Mouse (Mus musculus): ENCODE measurements around the gene Vtcn1. TPM values are rescaled to one million over a fixed set of nuclear protein-coding genes. Genes with fewer than 3 reads are reported as not detected.
"Not testable (repeated sequence)": the region's sequence is repeated elsewhere in the genome, so short reads cannot be mapped to it uniquely, and the experiment has no call there.

Gene Vtcn1
- polyA plus RNA-seq, 1 experiment from 2014 or later, result 0.41 TPM

DNA sequence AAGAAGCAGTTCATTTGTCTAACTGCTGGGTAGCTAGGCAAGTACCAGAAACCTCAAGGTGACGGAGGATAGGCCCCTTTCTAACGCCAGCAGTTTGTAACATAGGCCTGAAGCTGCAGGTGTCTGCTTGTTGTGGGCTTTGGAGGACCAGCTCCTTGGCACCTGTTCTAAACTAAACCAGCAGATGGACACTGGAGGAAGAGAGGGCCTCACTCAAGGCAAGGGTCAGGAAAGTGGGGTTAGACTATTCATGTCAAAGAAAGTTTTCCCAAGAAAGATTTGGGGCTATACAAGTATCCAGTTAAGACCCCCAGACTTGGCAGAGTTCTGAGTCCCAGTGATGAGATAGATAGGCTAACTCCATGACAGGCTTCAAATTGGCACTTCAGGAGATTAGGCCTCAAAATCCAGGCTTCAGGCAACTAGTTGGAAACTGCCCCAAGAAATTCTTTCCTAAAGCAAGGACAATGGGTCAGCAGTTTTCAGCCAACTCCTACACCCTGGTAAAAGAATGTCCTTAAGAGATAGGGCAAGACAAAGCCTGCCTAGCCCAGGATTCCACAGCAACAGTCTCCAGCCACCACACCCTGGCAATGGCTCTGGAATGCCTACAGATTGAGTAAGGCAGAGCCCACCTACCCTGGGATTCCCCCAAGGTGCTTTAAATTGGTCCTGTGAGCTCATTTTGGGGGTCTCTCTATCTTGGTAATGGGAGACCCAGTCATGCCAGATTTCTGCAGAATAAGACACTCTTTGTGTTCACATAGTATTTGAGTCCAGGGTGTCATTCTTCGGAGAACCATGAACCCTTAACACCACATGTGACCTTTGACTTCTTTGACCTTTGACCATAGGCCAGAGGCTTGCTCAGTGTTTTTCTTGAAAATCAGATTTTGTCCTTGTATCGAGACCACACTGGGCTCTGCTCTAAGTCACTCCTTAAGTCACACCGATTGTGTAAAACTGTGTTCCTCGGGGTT is 27.8 kb upstream of the Vtcn1 start:
- Histone ChIP-seq H3K4me3 (ENCODE audit: control insufficient read depth in 1 of 2, insufficient read depth in 1 of 2, low read depth in 1 of 2, low read length in 2 of 2) (no peak overlapping the region), H3K4me2 (ENCODE audit: low read length) (no peak overlapping the region), H3K4me1 (ENCODE audit: control insufficient read depth in 2 of 2, insufficient read depth in 2 of 2, low read length in 2 of 2) (no peaks in the 10 kb centered on the region), H3K36me3 (ENCODE audit: control insufficient read depth, insufficient read depth, low read length) (no peaks in the 10 kb centered on the region), H3K9ac (ENCODE audit: low read length) (no peak overlapping the region), H3K27me3 (ENCODE audit: control insufficient read depth, insufficient read depth, low read length) (no peaks in the 10 kb centered on the region), H3K9me3 (ENCODE audit: control insufficient read depth, low read length) (no peaks in the 10 kb centered on the region), H3K27ac (replicated peaks in 1 of 2; ENCODE audit: control insufficient read depth in 1 of 2, insufficient read depth in 1 of 2, low read depth in 2 of 2, low read length in 2 of 2) (no peak overlapping the region)
- no peak for ATAC-seq (ENCODE audit: insufficient number of reproducible peaks, insufficient read depth, low FRiP score, low read depth)
- WGBS, result 82% methylated on average over 6 of the region's 6 CpGs

DNA sequence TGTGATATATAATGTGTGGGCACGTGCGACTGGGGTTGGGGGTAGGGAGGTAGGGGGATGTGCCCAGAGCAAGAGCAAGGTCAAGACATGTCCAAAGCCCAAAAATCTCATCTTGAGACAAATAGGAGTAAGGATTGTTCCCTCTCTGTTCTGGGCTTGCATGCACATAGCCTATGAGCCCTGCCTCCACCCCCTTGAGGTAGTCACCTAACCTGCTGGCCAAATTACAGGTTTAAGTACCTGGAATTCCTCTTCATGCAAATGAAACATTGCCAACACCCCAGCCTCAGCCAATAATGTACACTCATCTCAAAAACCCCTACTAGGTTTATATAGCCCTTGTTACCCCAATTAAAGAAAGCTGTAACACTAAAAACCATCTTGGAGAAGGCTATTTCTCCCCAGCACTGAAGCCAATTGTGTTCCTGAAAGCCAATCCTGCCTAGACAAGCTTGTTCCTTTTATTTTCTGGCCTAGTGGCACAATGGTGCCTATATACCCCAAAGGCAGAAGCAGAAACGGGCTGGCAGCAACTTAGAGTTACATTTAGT is 26.3 kb upstream of the Vtcn1 start:
- no peak for ATAC-seq (ENCODE audit: insufficient number of reproducible peaks, insufficient read depth, low FRiP score, low read depth)

DNA sequence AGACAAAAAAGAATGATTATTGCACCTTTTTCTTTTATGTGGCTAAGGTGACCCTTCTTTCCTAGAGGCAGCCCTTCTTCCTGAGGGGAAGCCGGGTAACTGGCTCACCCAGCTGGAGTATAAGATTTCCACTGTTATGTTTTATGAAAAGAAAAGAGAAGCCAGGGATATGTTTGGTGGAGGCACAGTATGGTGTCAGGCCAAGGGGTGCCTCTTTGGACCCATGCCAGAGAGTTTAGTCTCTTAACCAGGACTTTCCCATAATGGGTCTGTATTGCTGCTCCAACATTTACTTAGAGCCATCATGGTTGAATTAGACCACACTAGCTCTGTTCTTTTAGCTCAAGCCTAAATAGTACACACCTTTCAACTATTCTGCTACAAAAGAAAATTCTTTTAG is 20.3 kb upstream of the Vtcn1 start:
- no peak overlapping the region for H3K4me3 ChIP-seq (ENCODE audit: control insufficient read depth in 1 of 2, insufficient read depth in 1 of 2, low read depth in 1 of 2, low read length in 2 of 2)
- H3K9ac ChIP-seq (ENCODE audit: low read length), result no peak overlapping the region
- H3K4me2 ChIP-seq (ENCODE audit: low read length), result no peak overlapping the region
- peaks cover 5 to 13% of the 10 kb centered on the region in 2 experiments; a peak in 2 of 4 replicates for H3K4me1 ChIP-seq (ENCODE audit: control insufficient read depth in 2 of 2, insufficient read depth in 2 of 2, low read length in 2 of 2)
- no peak overlapping the region for H3K27ac ChIP-seq (replicated peaks in 1 of 2; ENCODE audit: control insufficient read depth in 1 of 2, insufficient read depth in 1 of 2, low read depth in 2 of 2, low read length in 2 of 2)
- WGBS, result 91% methylated on average over 1 of the region's 1 CpGs
- H3K27me3 ChIP-seq (ENCODE audit: control insufficient read depth, insufficient read depth, low read length), result no peaks in the 10 kb centered on the region
- no peaks in the 10 kb centered on the region for H3K9me3 ChIP-seq (ENCODE audit: control insufficient read depth, low read length)
- ATAC-seq (ENCODE audit: insufficient number of reproducible peaks, insufficient read depth, low FRiP score, low read depth), result no peak
- no peaks in the 10 kb centered on the region for H3K36me3 ChIP-seq (ENCODE audit: control insufficient read depth, insufficient read depth, low read length)

More for the DNA sequence above, 26.3 kb upstream of the Vtcn1 start:
- Histone ChIP-seq H3K9ac (ENCODE audit: low read length) (no peak overlapping the region), H3K4me3 (ENCODE audit: control insufficient read depth in 1 of 2, insufficient read depth in 1 of 2, low read depth in 1 of 2, low read length in 2 of 2) (no peak overlapping the region), H3K27ac (replicated peaks in 1 of 2; ENCODE audit: control insufficient read depth in 1 of 2, insufficient read depth in 1 of 2, low read depth in 2 of 2, low read length in 2 of 2) (no peak overlapping the region), H3K9me3 (ENCODE audit: control insufficient read depth, low read length) (no peaks in the 10 kb centered on the region), H3K4me2 (ENCODE audit: low read length) (no peak overlapping the region), H3K27me3 (ENCODE audit: control insufficient read depth, insufficient read depth, low read length) (no peaks in the 10 kb centered on the region), H3K36me3 (ENCODE audit: control insufficient read depth, insufficient read depth, low read length) (no peaks in the 10 kb centered on the region), H3K4me1 (ENCODE audit: control insufficient read depth in 2 of 2, insufficient read depth in 2 of 2, low read length in 2 of 2) (no peaks in the 10 kb centered on the region)
- WGBS, result 95% methylated on average over 3 of the region's 3 CpGs

DNA sequence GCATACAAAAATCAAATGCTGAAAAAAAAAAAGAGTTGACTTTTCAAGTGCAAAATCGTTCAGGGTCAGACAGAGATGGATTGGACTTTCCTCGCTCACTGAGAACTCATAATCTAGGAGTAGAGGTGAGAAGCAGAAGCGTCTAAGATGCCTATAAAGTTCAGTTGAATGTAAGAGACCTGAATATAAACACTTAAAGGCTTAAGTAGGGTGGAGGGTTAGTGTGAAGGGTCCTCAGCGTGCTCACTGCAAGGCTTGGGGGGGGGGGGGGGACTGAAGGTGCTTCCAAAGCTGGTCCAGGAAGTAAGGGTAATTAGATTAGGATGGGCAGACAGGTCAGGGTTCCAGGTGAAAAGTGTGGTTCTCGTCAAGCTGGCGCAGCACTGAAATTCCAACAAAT is 19.3 kb upstream of the Vtcn1 start:
- 44% methylated on average over 6 of the region's 6 CpGs for WGBS
- H3K4me1 ChIP-seq (ENCODE audit: control insufficient read depth in 2 of 2, insufficient read depth in 2 of 2, low read length in 2 of 2), result peaks cover 5 to 13% of the 10 kb centered on the region in 2 experiments; a peak in 2 of 4 replicates
- H3K4me2 ChIP-seq (ENCODE audit: low read length), result no peak overlapping the region
- no peak overlapping the region for H3K9ac ChIP-seq (ENCODE audit: low read length)
- H3K9me3 ChIP-seq (ENCODE audit: control insufficient read depth, low read length), result no peaks in the 10 kb centered on the region
- H3K27ac ChIP-seq (replicated peaks in 1 of 2; ENCODE audit: control insufficient read depth in 1 of 2, insufficient read depth in 1 of 2, low read depth in 2 of 2, low read length in 2 of 2), result peak overlapping the region in 1 of 2 experiments; percentile 7; a peak in 1 of 4 replicates
- ATAC-seq (ENCODE audit: insufficient number of reproducible peaks, insufficient read depth, low FRiP score, low read depth), result no peak
- H3K36me3 ChIP-seq (ENCODE audit: control insufficient read depth, insufficient read depth, low read length), result no peaks in the 10 kb centered on the region
- no peaks in the 10 kb centered on the region for H3K27me3 ChIP-seq (ENCODE audit: control insufficient read depth, insufficient read depth, low read length)
- H3K4me3 ChIP-seq (ENCODE audit: control insufficient read depth in 1 of 2, insufficient read depth in 1 of 2, low read depth in 1 of 2, low read length in 2 of 2), result no peak overlapping the region

DNA sequence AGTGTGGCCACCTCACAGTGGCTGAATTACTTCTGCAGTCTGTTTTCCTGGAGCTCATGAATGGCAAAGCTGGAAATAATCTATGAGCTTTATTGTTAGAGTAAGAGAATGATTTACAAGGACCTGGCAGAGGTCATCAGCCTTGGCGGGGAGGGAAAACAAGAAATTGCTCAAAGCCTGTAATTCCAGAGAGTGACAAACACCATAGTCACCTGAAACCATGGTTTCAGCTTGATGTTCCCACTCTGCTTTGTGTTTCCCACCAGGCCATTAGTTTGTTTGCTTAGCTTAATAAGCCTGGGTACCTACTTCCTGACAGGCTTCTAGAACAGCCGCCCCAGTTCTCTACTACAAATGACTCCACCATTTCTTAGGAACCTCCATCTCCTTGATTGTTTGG is 14.8 kb upstream of the Vtcn1 start:
- 73% methylated on average over 2 of the region's 2 CpGs for WGBS
- H3K9ac ChIP-seq (ENCODE audit: low read length), result no peak overlapping the region
- no peaks in the 10 kb centered on the region for H3K36me3 ChIP-seq (ENCODE audit: control insufficient read depth, insufficient read depth, low read length)
- peaks cover 3 to 8% of the 10 kb centered on the region in 2 experiments; a peak in 2 of 4 replicates for H3K4me1 ChIP-seq (ENCODE audit: control insufficient read depth in 2 of 2, insufficient read depth in 2 of 2, low read length in 2 of 2)
- no peaks in the 10 kb centered on the region for H3K9me3 ChIP-seq (ENCODE audit: control insufficient read depth, low read length)
- H3K4me2 ChIP-seq (ENCODE audit: low read length), result no peak overlapping the region
- no peak overlapping the region for H3K27ac ChIP-seq (replicated peaks in 1 of 2; ENCODE audit: control insufficient read depth in 1 of 2, insufficient read depth in 1 of 2, low read depth in 2 of 2, low read length in 2 of 2)
- H3K4me3 ChIP-seq (ENCODE audit: control insufficient read depth in 1 of 2, insufficient read depth in 1 of 2, low read depth in 1 of 2, low read length in 2 of 2), result no peak overlapping the region
- H3K27me3 ChIP-seq (ENCODE audit: control insufficient read depth, insufficient read depth, low read length), result no peaks in the 10 kb centered on the region
- ATAC-seq (ENCODE audit: insufficient number of reproducible peaks, insufficient read depth, low FRiP score, low read depth), result no peak

DNA sequence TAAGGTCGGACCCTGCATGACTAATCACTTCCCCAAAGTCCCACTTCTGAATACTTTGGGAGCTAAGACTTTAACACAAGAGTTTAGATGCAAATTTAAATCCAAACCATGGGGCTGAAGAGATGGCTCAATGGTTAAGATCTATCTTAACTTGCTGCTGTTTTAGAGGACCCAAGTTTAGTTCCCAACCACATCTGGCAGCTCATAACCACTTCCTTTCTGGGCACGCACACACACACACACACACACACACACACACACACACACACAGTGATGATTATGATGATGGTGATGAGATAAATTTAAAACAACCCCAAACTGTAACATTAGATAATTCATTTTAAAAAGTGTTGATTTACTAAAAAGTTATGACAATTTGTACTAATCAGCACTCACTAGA is 13.4 kb upstream of the Vtcn1 start:
- H3K4me1 ChIP-seq (ENCODE audit: control insufficient read depth in 2 of 2, insufficient read depth in 2 of 2, low read length in 2 of 2), result no peaks in the 10 kb centered on the region
- no peaks in the 10 kb centered on the region for H3K9me3 ChIP-seq (ENCODE audit: control insufficient read depth, low read length)
- ATAC-seq (ENCODE audit: insufficient number of reproducible peaks, insufficient read depth, low FRiP score, low read depth), result no peak
- no peak overlapping the region for H3K9ac ChIP-seq (ENCODE audit: low read length)
- 76% methylated on average over 2 of the region's 2 CpGs for WGBS
- no peak overlapping the region for H3K4me3 ChIP-seq (ENCODE audit: control insufficient read depth in 1 of 2, insufficient read depth in 1 of 2, low read depth in 1 of 2, low read length in 2 of 2)
- H3K27me3 ChIP-seq (ENCODE audit: control insufficient read depth, insufficient read depth, low read length), result no peaks in the 10 kb centered on the region
- no peak overlapping the region for H3K27ac ChIP-seq (replicated peaks in 1 of 2; ENCODE audit: control insufficient read depth in 1 of 2, insufficient read depth in 1 of 2, low read depth in 2 of 2, low read length in 2 of 2)
- H3K4me2 ChIP-seq (ENCODE audit: low read length), result no peak overlapping the region
- H3K36me3 ChIP-seq (ENCODE audit: control insufficient read depth, insufficient read depth, low read length), result no peaks in the 10 kb centered on the region

DNA sequence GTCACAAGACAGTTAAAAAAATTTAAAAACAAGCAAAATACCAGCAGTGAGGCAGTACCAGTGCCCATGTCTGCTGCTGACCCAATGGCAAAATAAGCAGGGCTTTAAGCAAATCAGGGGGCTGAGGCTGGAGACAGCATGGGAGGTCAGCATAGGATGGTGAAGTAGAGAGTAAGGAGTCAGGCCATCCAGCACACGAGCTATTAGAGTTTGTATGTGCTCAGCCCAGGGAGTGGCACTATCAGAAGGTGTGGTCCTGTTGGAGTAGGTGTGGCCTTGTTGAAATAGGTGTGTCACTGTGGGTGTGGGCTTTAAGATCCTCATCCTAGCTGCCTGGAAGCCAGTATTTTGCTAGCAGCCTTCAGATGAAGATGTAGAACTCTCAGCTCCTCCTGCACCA is 9.8 kb upstream of the Vtcn1 start:
- 63% methylated on average over 1 of the region's 1 CpGs for WGBS
- H3K9me3 ChIP-seq (ENCODE audit: control insufficient read depth, low read length); H3K27me3 ChIP-seq (ENCODE audit: control insufficient read depth, insufficient read depth, low read length); H3K36me3 ChIP-seq (ENCODE audit: control insufficient read depth, insufficient read depth, low read length); H3K9ac ChIP-seq (ENCODE audit: low read length); H3K27ac ChIP-seq (replicated peaks in 1 of 2; ENCODE audit: control insufficient read depth in 1 of 2, insufficient read depth in 1 of 2, low read depth in 2 of 2, low read length in 2 of 2); ATAC-seq (ENCODE audit: insufficient number of reproducible peaks, insufficient read depth, low FRiP score, low read depth); H3K4me1 ChIP-seq (ENCODE audit: control insufficient read depth in 2 of 2, insufficient read depth in 2 of 2, low read length in 2 of 2); H3K4me3 ChIP-seq (ENCODE audit: control insufficient read depth in 1 of 2, insufficient read depth in 1 of 2, low read depth in 1 of 2, low read length in 2 of 2); H3K4me2 ChIP-seq (ENCODE audit: low read length): not testable (repeated sequence)
